Mouse (Mus musculus): ENCODE data around the gene Cpvl. TPM values are rescaled to one million over a fixed set of nuclear protein-coding genes. Genes with fewer than 3 reads are reported as not detected.
A peak's percentile ranks its signal among the peaks of the same experiment; 100 is the strongest.

Cpvl gene
- polyA plus RNA-seq, 1 experiment from 2014 or later = not detected

- 36% methylated on average over 7 of the region's 7 CpGs for WGBS
- Histone ChIP-seq H3K4me3 (ENCODE audit: low read depth, low read length) (no peak overlapping the region), H3K27ac (ENCODE audit: low read depth, low read length) (no peak overlapping the region), H3K4me1 (ENCODE audit: control insufficient read depth, insufficient read depth, low read length) (no peaks in the 10 kb centered on the region), H3K9me3 (ENCODE audit: control insufficient read depth, low read length) (no peaks in the 10 kb centered on the region), H3K36me3 (ENCODE audit: control insufficient read depth, insufficient read depth, low read length) (no peaks in the 10 kb centered on the region), H3K27me3 (ENCODE audit: control insufficient read depth, insufficient read depth, low read length) (no peaks in the 10 kb centered on the region), H3K4me2 (no peak overlapping the region), H3K9ac (ENCODE audit: low read length) (no peak overlapping the region)
- DNase-seq (ENCODE audit: low spot score, missing footprints) (no peak), ATAC-seq (ENCODE audit: low FRiP score) (no peak)
Measured at GRCm38 (mm10) chr6:53897872-53898464, 80.5 kb downstream of the Cpvl start.

- Histone ChIP-seq H3K4me3 (ENCODE audit: low read depth, low read length) (no peak overlapping the region), H3K9ac (ENCODE audit: low read length) (no peak overlapping the region), H3K27ac (ENCODE audit: low read depth, low read length) (no peak overlapping the region), H3K4me1 (ENCODE audit: control insufficient read depth, insufficient read depth, low read length) (no peaks in the 10 kb centered on the region), H3K9me3 (ENCODE audit: control insufficient read depth, low read length) (no peaks in the 10 kb centered on the region), H3K4me2 (no peak overlapping the region), H3K27me3 (ENCODE audit: control insufficient read depth, insufficient read depth, low read length) (no peaks in the 10 kb centered on the region), H3K36me3 (ENCODE audit: control insufficient read depth, insufficient read depth, low read length) (no peaks in the 10 kb centered on the region)
- ATAC-seq (ENCODE audit: low FRiP score) (no peak), DNase-seq (ENCODE audit: low spot score, missing footprints) (no peak)
- 93% methylated on average over 6 of the region's 6 CpGs for WGBS
Measured at GRCm38 (mm10) chr6:53897126-53897525, 81.3 kb downstream of the Cpvl start.

- no peak for ATAC-seq (ENCODE audit: low FRiP score)
- no peak for DNase-seq (ENCODE audit: low spot score, missing footprints)
- WGBS = 88% methylated on average over 3 of the region's 3 CpGs
- Histone ChIP-seq H3K9me3 (ENCODE audit: control insufficient read depth, low read length) (no peaks in the 10 kb centered on the region), H3K4me2 (no peak overlapping the region), H3K27me3 (ENCODE audit: control insufficient read depth, insufficient read depth, low read length) (no peaks in the 10 kb centered on the region), H3K27ac (ENCODE audit: low read depth, low read length) (no peak overlapping the region), H3K9ac (ENCODE audit: low read length) (no peak overlapping the region), H3K4me1 (ENCODE audit: control insufficient read depth, insufficient read depth, low read length) (no peaks in the 10 kb centered on the region), H3K36me3 (ENCODE audit: control insufficient read depth, insufficient read depth, low read length) (no peaks in the 10 kb centered on the region), H3K4me3 (ENCODE audit: low read depth, low read length) (no peak overlapping the region)
Measured at GRCm38 (mm10) chr6:53893731-53894130, 84.7 kb downstream of the Cpvl start.

GRCm38 (mm10) chr6:53891109-53891508, 87.4 kb downstream of the Cpvl start:
- Histone ChIP-seq H3K36me3 (ENCODE audit: control insufficient read depth, insufficient read depth, low read length) (no peaks in the 10 kb centered on the region), H3K4me2 (no peak overlapping the region), H3K27ac (ENCODE audit: low read depth, low read length) (no peak overlapping the region), H3K4me3 (ENCODE audit: low read depth, low read length) (no peak overlapping the region), H3K4me1 (ENCODE audit: control insufficient read depth, insufficient read depth, low read length) (no peaks in the 10 kb centered on the region), H3K9me3 (ENCODE audit: control insufficient read depth, low read length) (no peaks in the 10 kb centered on the region), H3K27me3 (ENCODE audit: control insufficient read depth, insufficient read depth, low read length) (no peaks in the 10 kb centered on the region), H3K9ac (ENCODE audit: low read length) (no peak overlapping the region)
- no peak for ATAC-seq (ENCODE audit: low FRiP score)
- WGBS = 72% methylated on average over 3 of the region's 3 CpGs
- no peak for DNase-seq (ENCODE audit: low spot score, missing footprints)

GRCm38 (mm10) chr6:53884931-53885330, 93.5 kb downstream of the Cpvl start:
- H3K4me1 ChIP-seq (ENCODE audit: control insufficient read depth, insufficient read depth, low read length) = peaks cover 6% of the 10 kb centered on the region; the same call in 1 of the 2 replicates

GRCm38 (mm10) chr6:53884496-53884895, 94.0 kb downstream of the Cpvl start:
- Histone ChIP-seq H3K4me1 (ENCODE audit: control insufficient read depth, insufficient read depth, low read length) (peaks cover 6% of the 10 kb centered on the region; the same call in 1 of the 2 replicates), H3K9me3 (ENCODE audit: control insufficient read depth, low read length) (no peaks in the 10 kb centered on the region), H3K9ac (ENCODE audit: low read length) (no peak overlapping the region), H3K27me3 (ENCODE audit: control insufficient read depth, insufficient read depth, low read length) (no peaks in the 10 kb centered on the region), H3K4me3 (ENCODE audit: low read depth, low read length) (no peak overlapping the region), H3K4me2 (no peak overlapping the region), H3K36me3 (ENCODE audit: control insufficient read depth, insufficient read depth, low read length) (no peaks in the 10 kb centered on the region), H3K27ac (ENCODE audit: low read depth, low read length) (no peak overlapping the region)
- 91% methylated on average over 8 of the region's 8 CpGs for WGBS
- DNase-seq (ENCODE audit: low spot score, missing footprints) (no peak), ATAC-seq (ENCODE audit: low FRiP score) (no peak)

More at GRCm38 (mm10) chr6:53884931-53885330, 93.5 kb downstream of the Cpvl start:
- Histone ChIP-seq H3K4me3 (ENCODE audit: low read depth, low read length) (no peak overlapping the region), H3K27ac (ENCODE audit: low read depth, low read length) (no peak overlapping the region), H3K9me3 (ENCODE audit: control insufficient read depth, low read length) (no peaks in the 10 kb centered on the region), H3K9ac (ENCODE audit: low read length) (no peak overlapping the region), H3K36me3 (ENCODE audit: control insufficient read depth, insufficient read depth, low read length) (no peaks in the 10 kb centered on the region), H3K27me3 (ENCODE audit: control insufficient read depth, insufficient read depth, low read length) (no peaks in the 10 kb centered on the region), H3K4me2 (no peak overlapping the region)
- WGBS = 82% methylated on average over 4 of the region's 4 CpGs
- ATAC-seq (ENCODE audit: low FRiP score) = no peak
- DNase-seq (ENCODE audit: low spot score, missing footprints) = peak; percentile 62

GRCm38 (mm10) chr6:53883405-53883804, 95.1 kb downstream of the Cpvl start:
- H3K4me1 ChIP-seq (ENCODE audit: control insufficient read depth, insufficient read depth, low read length) = peaks cover 6% of the 10 kb centered on the region; the same call in 1 of the 2 replicates

GRCm38 (mm10) chr6:53881623-53882022, 96.8 kb downstream of the Cpvl start:
- ATAC-seq (ENCODE audit: low FRiP score) = no peak
- Histone ChIP-seq H3K27me3 (ENCODE audit: control insufficient read depth, insufficient read depth, low read length) (no peaks in the 10 kb centered on the region), H3K4me1 (ENCODE audit: control insufficient read depth, insufficient read depth, low read length) (peaks cover 6% of the 10 kb centered on the region; the same call in 1 of the 2 replicates), H3K4me3 (ENCODE audit: low read depth, low read length) (no peak overlapping the region), H3K9me3 (ENCODE audit: control insufficient read depth, low read length) (no peaks in the 10 kb centered on the region), H3K36me3 (ENCODE audit: control insufficient read depth, insufficient read depth, low read length) (no peaks in the 10 kb centered on the region), H3K4me2 (peak overlapping the region; percentile 49; the same call in 1 of the 2 replicates), H3K9ac (ENCODE audit: low read length) (no peak overlapping the region), H3K27ac (ENCODE audit: low read depth, low read length) (no peak overlapping the region)
- WGBS = 18% methylated on average over 10 of the region's 10 CpGs
- DNase-seq (ENCODE audit: low spot score, missing footprints) = no peak

More at GRCm38 (mm10) chr6:53883405-53883804, 95.1 kb downstream of the Cpvl start:
- ATAC-seq (ENCODE audit: low FRiP score) = no peak
- Histone ChIP-seq H3K27me3 (ENCODE audit: control insufficient read depth, insufficient read depth, low read length) (no peaks in the 10 kb centered on the region), H3K27ac (ENCODE audit: low read depth, low read length) (no peak overlapping the region), H3K4me2 (no peak overlapping the region), H3K36me3 (ENCODE audit: control insufficient read depth, insufficient read depth, low read length) (no peaks in the 10 kb centered on the region), H3K9me3 (ENCODE audit: control insufficient read depth, low read length) (no peaks in the 10 kb centered on the region), H3K4me3 (ENCODE audit: low read depth, low read length) (no peak overlapping the region), H3K9ac (ENCODE audit: low read length) (no peak overlapping the region)
- 86% methylated on average over 7 of the region's 7 CpGs for WGBS
- DNase-seq (ENCODE audit: low spot score, missing footprints) = peak; percentile 80

GRCm38 (mm10) chr6:53881235-53881606, 97.2 kb downstream of the Cpvl start:
- Histone ChIP-seq H3K9ac (ENCODE audit: low read length) (peak overlapping the region; percentile 62), H3K4me1 (ENCODE audit: control insufficient read depth, insufficient read depth, low read length) (peaks cover 6% of the 10 kb centered on the region; the same call in 1 of the 2 replicates), H3K9me3 (ENCODE audit: control insufficient read depth, low read length) (no peaks in the 10 kb centered on the region), H3K4me2 (peak overlapping the region; percentile 49), H3K27ac (ENCODE audit: low read depth, low read length) (no peak overlapping the region; the same call in 1 of the 2 replicates), H3K27me3 (ENCODE audit: control insufficient read depth, insufficient read depth, low read length) (no peaks in the 10 kb centered on the region), H3K4me3 (ENCODE audit: low read depth, low read length) (peak overlapping the region; percentile 15; the same call in 1 of the 2 replicates), H3K36me3 (ENCODE audit: control insufficient read depth, insufficient read depth, low read length) (no peaks in the 10 kb centered on the region)
- DNase-seq (ENCODE audit: low spot score, missing footprints) = no peak
- 10% methylated on average over 5 of the region's 5 CpGs for WGBS
- ATAC-seq (ENCODE audit: low FRiP score) = no peak; the same call in 1 of the 2 replicates

Data from midbrain, embryonic 11.5 days (tissue).